Mouse (Mus musculus) gastrocnemius, adult 2 months (tissue): ENCODE data around the gene Foxe1. TPM values are rescaled to one million over a fixed set of nuclear protein-coding genes. Genes with fewer than 3 reads are reported as not detected.
A peak's percentile ranks its signal among the peaks of the same experiment; 100 is the strongest.

Experiments used
- DNase-seq: peaks from one replicate; pipeline ENCODE4 v3.0.0; 2022
- H3K27ac ChIP-seq: fragments of 200-600 bp; 2 replicates; pipeline ENCODE4 v1.8.1; 2022; ENCODE audit warnings: mild to moderate bottlenecking
- H3K4me3 ChIP-seq: fragments of 200-600 bp; 2 replicates; pipeline ENCODE4 v1.8.1; 2022; ENCODE audit warnings: mild to moderate bottlenecking, moderate library complexity
- CTCF ChIP-seq: fragments of 200-600 bp; IDR thresholded peaks from 2 replicates; pipeline ENCODE4 v1.8.1; 2022; ENCODE audit warnings: antibody characterized with exemption, mild to moderate bottlenecking, moderate library complexity
- intact Hi-C: fragments of 180-260 bp; cut with DNase I; formaldehyde crosslinking; loops from one replicate; pipeline ENCODE4 v1.15.1; 2025
- total RNA-seq, 2 experiments: library from RNA; stranded (reverse); gene quantifications; 2 replicates each; pipeline ENCODE4 v1.2.3; 2021

Foxe1 gene
- total RNA-seq, 2 experiments from 2014 or later = not detected

DNA sequence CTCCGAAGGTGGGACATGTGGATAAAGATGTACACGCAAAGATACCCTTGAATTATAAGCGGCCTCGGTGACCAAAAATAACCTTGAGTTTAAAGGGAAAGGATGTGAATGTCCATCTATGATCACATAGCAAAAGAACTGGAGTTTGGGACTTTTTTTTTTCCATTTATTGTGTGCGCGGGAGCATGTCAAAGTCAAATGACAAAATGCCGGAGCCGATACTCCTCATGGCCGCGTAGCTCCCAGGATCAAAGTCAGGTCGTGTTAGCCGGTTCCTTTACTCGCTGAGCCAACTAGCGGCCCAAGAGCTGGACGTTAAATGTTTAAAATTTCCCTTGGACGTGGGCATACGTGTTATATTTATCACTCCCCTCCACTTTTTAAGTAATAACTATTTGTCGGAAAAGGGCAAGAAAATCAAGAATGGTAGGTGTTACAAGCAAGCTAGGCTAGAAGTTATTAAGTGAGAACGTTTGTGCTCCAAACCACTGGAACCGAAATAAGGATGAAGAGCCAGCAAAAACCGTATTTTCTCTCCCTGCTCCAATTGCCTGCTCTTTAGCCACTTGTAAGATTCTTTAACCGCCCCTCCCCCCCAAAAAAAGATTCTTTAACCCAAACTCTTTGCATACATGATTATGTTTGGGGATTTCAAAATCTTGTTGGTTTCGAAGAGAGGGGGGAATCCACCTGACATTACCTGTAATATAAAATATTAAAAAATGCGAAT lies 46.4 kb downstream of the Foxe1 start:
- Histone ChIP-seq H3K27ac (peak overlapping the region; percentile 99), H3K4me3 (peak overlapping the region; percentile 87)
- TF ChIP-seq CTCF = no peak
- peak; percentile 34 for DNase-seq
- intact Hi-C loops = loop anchor here (2.0 to 5.0 kb wide), 2 partner anchors 61 to 108 kb away; partner anchors contain the start of gene Anp32b

DNA sequence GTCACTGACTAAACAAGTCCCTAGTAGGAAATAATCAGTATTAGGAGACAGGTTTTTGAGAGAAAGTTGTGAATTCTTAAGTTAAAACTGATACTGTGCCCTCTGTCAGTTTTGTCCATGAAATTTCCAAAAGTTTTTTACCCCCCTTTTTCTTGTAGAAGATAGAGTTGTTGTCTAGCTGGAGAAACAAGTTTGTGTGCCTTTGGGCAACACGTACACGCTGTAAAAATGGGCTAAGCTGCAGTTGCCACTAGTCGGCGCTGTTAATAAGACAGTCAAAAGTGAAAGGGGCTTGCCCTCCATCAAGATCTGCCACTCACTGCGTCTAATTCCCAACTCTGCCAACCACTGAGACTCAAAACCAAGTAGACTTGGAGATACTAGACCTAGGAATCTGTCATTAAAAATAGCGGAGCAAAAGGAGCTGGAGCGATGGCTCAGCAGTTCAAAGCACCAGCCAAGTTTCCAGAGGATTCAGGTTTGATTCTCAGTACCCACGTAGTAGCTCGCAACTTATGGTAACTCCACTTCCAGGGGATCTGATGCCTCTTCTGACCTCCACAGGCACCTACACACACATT lies 47.1 kb downstream of the Foxe1 start:
- intact Hi-C loops = loop anchor here (2.0 to 5.0 kb wide), 2 partner anchors 60 to 107 kb away; partner anchors contain the start of gene Anp32b
- peak overlapping the region; percentile 87 for H3K4me3 ChIP-seq

DNA sequence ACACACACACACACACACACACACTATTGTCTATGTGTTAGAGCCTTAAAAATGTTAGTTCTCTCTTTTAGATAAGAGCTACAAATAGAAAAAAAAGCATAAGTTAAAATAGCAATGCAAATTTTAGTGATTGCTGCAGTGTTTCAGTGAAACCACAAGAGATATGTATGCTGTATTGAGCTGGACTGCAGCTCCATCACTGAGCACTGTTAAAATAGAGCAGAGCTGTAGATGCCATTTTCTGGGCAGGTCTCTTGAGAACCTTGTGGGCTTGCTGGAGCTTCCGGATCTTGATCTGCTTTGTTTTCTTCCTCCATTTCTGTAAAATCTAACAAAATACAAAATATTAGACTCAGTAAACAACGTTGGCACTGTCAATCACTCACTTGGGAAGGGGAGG lies 51.0 kb downstream of the Foxe1 start:
- no peak overlapping the region for H3K27ac ChIP-seq
- no peak for TF ChIP-seq CTCF
- DNase-seq = no peak
- intact Hi-C loops = loop anchor here (5.0 kb wide), 1 partner anchor 103 kb away; no protein-coding TSS in a partner anchor
- no peak overlapping the region for H3K4me3 ChIP-seq

More for the DNA sequence above, 47.1 kb downstream of the Foxe1 start:
- H3K27ac ChIP-seq = peak overlapping the region; percentile 99
- TF ChIP-seq CTCF = peak; percentile 89
- peak; percentile 79 for DNase-seq

DNA sequence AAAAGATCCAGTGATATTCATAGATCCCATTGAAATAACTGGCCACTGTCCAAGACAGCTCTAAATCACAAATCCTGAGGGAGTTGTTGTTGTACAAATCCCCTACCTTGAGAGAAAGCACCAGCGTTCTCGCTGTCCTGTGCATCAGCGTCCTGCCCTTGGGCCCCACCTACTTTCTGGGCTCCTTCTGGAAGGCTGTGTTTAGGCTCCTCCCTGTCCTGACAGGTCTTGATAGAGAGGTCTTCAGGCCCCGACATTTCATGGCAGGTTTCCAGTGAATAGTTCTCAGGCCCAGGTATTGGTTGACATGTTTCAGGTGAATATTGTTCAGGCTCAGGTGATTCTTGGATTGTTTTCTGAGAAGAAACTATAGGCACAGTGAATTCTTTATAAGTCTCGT lies 52.3 kb downstream of the Foxe1 start:
- Histone ChIP-seq H3K27ac (no peak overlapping the region), H3K4me3 (no peak overlapping the region)
- intact Hi-C loops = no loop called here
- no peak for DNase-seq
- TF ChIP-seq CTCF = no peak

Other genes starting within 250 kb of the Foxe1 start
- 10 to 100 TPM; 13.1 to 14.9 TPM for gene Ncbp1, start 205.0 kb upstream of the Foxe1 start, total RNA-seq
- 10 to 100 TPM in 1 of 2 experiments, 1 to 10 TPM in 1; 9.8 to 11.1 TPM for gene Tstd2, start 204.9 kb upstream of the Foxe1 start, total RNA-seq
- 1 to 10 TPM; 6.0 to 6.9 TPM for gene Xpa, start 147.3 kb upstream of the Foxe1 start, total RNA-seq
- 1 to 10 TPM; 2.8 to 3.0 TPM for gene Trmo, start 45.8 kb downstream of the Foxe1 start, total RNA-seq
- not detected for gene Hemgn, start 69.9 kb downstream of the Foxe1 start, total RNA-seq
- gene Anp32b, start 107.3 kb downstream of the Foxe1 start, total RNA-seq = 10 to 100 TPM; 62.7 to 65.8 TPM
- gene Nans, start 145.6 kb downstream of the Foxe1 start, total RNA-seq = 10 to 100 TPM; 15.1 to 20.6 TPM
- gene Trim14, start 192.5 kb downstream of the Foxe1 start, total RNA-seq = 1 to 10 TPM in 1 of 2 experiments, under 1 TPM in 1; 0.56 to 1.2 TPM